Mouse (Mus musculus) megakaryocyte, embryonic 14.5 days (primary cell): ENCODE measurements at regions not wholly inside any gene's neighbourhood (a gene's known extent, or its start where the extent isn't known, plus 50 kb on each side); places are given as distances from the start of the nearest gene placed in this dataset.

ENCODE experiments used
- FLI1 ChIP-seq: IDR thresholded peaks from 2 replicates; pipeline ENCODE4 v1.6.1; 2012; ENCODE audit warnings: low read length, inconsistent platforms, mixed read lengths
- GATA1 ChIP-seq: IDR thresholded peaks from 3 replicates; pipeline ENCODE4 v1.6.1; 2012; ENCODE audit warnings: mixed read lengths, low read length, inconsistent platforms, borderline replicate concordance

DNA sequence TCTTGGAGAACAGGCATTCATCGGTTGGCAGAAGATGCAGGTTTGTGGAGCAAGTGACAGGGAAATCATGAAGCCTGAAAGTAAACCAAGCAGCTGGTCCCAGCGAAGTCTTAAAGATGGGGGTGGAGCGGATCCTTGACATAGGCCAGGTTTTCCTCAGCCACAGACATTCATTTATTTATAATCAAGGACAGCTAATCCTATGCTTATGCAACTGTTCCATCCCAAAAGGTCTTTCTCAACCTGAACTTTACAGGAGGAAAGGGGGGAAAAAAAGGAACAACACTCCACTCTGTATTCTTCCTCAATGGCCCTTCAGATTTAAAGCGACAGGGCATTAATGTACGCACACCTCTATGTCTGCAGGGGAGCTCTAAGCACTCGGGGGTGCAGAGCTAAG is 121.6 kb downstream of the Gadd45g start:
- TF ChIP-seq GATA1 (no peak), FLI1 (no peak)
